Mouse (Mus musculus): ENCODE data around the gene Actrt3. TPM values are rescaled to one million over a fixed set of nuclear protein-coding genes. Genes with fewer than 3 reads are reported as not detected.

Actrt3 gene
- polyA plus RNA-seq (2016; fragmentation: Nextera tagmentation; extraction: Ambion mirVana): 0.10 TPM in 1 of 2 replicates, not detected in the other

DNA sequence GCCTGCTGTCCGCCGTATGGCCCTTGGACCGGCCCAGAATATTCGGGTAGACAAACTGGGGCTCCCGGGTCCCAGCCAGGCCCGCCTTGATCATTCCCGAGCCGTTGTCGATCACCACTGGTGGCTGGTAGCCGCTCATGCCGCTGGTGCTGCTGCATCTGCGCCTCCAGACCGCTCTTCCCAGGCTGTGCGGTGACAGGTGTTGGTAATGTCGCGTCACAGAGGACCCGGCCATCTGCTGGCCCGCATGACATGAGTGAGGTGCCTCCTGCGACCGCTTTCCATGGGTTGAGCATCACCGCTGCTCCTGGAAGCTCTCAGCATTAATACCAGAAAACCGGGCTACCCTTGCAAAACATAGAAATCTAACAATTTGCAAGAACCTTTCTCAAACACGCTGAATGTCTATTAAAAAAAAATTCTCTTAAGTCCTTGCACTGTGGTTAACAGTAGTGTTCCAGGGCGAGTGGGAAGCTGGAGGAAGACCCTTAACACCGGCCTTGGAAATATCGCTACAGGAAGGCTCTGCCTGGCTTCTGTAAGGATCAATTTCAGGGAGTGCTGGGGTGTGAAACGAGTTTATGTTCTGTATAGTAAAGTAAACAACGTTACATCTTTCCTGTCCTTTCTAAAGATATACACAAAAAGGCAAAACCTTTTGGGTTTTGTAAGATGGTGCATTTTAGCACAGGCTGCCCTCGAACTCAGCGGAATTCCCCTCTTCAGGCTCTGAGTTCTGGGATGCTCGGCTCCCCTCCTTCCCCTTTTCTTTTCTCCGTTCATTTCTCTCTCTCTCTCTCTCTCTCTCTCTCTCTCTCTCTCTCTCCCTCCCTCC lies at the start of gene Actrt3:
TSS of gene Actrt3 (minus strand) at position 229 of the 835 bp plus-strand sequence.
- Histone ChIP-seq H3K27ac (peak within 1 kb of the TSS; percentile 74), H3K36me3 (peaks cover 11% of the 10 kb centered on the region), H3K4me3 (replicated peaks) (peak within 1 kb of the TSS; percentile 88), H3K4me1 (replicated peaks) (peaks cover 21% of the 10 kb centered on the region), H3K9ac (replicated peaks) (peak within 1 kb of the TSS; percentile 57), H3K4me2 (peak within 1 kb of the TSS; percentile 82), H3K27me3 (peaks cover 6% of the 10 kb centered on the region; the same call in 1 of the 2 replicates), H3K9me3 (no peaks in the 10 kb centered on the region)
- no peak for ATAC-seq (ENCODE audit: insufficient number of reproducible peaks, insufficient read depth, low FRiP score, low TSS enrichment, low read depth)
- WGBS: under 1% methylated on average over 32 of the region's 32 CpGs

DNA sequence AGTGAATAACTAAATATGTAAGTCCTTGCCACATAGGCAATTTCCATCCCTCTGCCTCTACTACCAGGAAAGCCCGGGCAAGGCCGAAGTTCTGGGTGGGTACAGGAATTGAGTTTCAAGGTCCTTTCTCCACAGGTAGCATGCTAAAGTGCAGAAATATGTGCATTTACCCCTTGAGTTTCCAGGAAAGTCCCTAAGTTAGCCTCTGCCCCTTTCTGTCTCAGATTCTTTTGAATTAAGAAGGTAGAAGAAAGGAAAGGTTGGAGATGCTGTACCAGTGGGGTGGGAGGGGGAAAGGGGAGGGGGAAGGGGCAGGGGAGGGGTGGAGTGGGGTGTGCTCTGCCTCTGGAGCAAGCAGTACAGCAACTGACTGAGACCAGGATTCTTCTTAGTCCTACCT lies 48.7 kb upstream of the Actrt3 start:
- H3K4me2 ChIP-seq: no peak overlapping the region
- no peaks in the 10 kb centered on the region for H3K9me3 ChIP-seq
- ATAC-seq (ENCODE audit: insufficient number of reproducible peaks, insufficient read depth, low FRiP score, low TSS enrichment, low read depth): no peak
- peaks cover 17% of the 10 kb centered on the region for H3K4me1 ChIP-seq (replicated peaks)
- peaks cover 39% of the 10 kb centered on the region for H3K27me3 ChIP-seq
- WGBS: 94% methylated on average over 2 of the region's 2 CpGs
- H3K36me3 ChIP-seq: no peaks in the 10 kb centered on the region
- no peak overlapping the region for H3K9ac ChIP-seq (replicated peaks)
- H3K27ac ChIP-seq: no peak overlapping the region
- no peak overlapping the region for H3K4me3 ChIP-seq (replicated peaks)

DNA sequence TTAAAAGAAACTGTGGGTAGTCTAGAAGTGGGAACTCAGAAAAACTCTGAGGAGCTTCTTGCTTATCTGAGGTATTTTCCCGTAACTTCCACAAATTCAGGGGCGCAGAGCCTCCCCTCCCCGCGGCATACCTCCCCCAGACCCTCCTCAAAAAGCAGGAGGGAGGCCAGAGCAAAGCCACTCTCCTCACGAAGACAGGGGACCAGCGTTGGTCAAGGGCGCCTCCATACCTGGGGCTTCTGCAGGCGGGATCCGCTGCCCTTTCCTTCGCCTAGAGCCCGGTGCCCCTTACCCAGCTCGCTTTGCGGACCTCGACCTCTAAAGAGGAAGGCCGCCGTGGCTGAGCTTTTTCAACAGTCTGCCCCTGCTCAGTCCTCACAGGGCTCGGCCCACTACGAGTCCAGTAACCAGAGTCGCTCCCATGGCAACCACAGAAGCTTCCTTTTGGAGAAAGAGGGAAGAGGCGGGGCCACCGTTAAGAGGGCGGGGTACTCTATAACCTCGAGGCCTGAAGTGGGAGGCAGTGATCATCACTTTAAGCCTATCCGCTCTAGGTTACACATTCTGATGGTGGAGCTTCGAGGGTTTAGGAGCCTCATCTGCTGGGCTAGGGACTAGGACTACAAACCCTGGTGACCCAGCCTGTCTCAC lies 47.8 kb upstream of the Actrt3 start, which contains the start of gene Lrrc34:
TSS of gene Lrrc34 (minus strand) at position 430 of the 651 bp plus-strand sequence.
- peaks cover 17% of the 10 kb centered on the region for H3K4me1 ChIP-seq (replicated peaks)
- H3K9me3 ChIP-seq: no peaks in the 10 kb centered on the region
- peaks cover 39% of the 10 kb centered on the region for H3K27me3 ChIP-seq
- H3K4me2 ChIP-seq: peak within 1 kb of the TSS; percentile 74
- ATAC-seq (ENCODE audit: insufficient number of reproducible peaks, insufficient read depth, low FRiP score, low TSS enrichment, low read depth): peak; percentile 82; the same call in 1 of the 2 replicates
- peak within 1 kb of the TSS; percentile 43 for H3K4me3 ChIP-seq (replicated peaks)
- no peak within 1 kb of the TSS for H3K27ac ChIP-seq
- H3K36me3 ChIP-seq: no peaks in the 10 kb centered on the region
- peak within 1 kb of the TSS; percentile 58 for H3K9ac ChIP-seq (replicated peaks)
- WGBS: 2% methylated on average over 25 of the region's 25 CpGs

DNA sequence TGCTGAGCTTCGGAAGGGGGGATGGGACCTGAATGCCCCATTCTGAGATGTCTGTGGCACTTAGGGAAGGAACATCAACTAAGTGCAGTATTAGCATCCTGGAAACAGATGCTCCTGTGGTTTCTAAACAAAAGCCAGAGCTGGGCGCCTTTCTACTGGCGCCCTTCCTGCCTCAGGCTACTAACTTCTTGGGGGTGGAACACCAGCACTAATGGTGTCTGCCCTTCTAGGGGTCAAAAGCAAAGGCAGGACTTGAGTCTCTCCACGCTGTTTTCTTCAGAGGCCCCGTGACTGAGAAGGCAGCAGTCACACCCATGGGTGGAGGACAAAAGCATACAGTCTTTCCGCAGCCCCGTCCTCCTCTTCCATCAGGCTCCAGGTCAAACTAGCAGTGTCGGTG lies 47.0 kb upstream of the Actrt3 start:
- Histone ChIP-seq H3K36me3 (no peaks in the 10 kb centered on the region), H3K9me3 (no peaks in the 10 kb centered on the region), H3K9ac (replicated peaks) (no peak overlapping the region), H3K4me3 (replicated peaks) (no peak overlapping the region), H3K4me2 (peak overlapping the region; percentile 74; the same call in 1 of the 2 replicates), H3K27ac (no peak overlapping the region), H3K4me1 (replicated peaks) (peaks cover 17% of the 10 kb centered on the region), H3K27me3 (peaks cover 39% of the 10 kb centered on the region)
- no peak for ATAC-seq (ENCODE audit: insufficient number of reproducible peaks, insufficient read depth, low FRiP score, low TSS enrichment, low read depth)
- 51% methylated on average over 8 of the region's 8 CpGs for WGBS

DNA sequence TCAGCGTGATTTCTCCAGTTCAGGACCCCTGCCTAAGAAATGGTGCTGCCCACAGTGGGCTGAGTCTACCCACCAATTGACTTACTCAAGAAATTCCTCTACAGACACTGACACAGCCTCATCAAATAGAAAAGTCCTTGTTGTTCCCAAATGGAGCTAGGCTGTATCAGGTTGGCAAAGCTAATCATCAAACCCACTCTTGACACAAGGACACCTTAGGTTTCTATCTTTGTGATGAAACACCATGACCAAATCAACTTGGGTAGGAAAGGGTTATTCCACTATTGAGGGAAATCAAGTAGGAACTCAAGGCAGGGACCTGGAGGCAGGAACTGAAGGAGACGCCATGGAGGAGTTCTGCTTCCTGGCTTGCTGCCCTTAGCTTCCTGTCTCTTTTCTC lies 44.5 kb upstream of the Actrt3 start, which contains the start of gene Lrriq4:
TSS of gene Lrriq4 (plus strand) at position 301 of the 400 bp plus-strand sequence.
- Histone ChIP-seq H3K4me3 (replicated peaks) (no peak within 1 kb of the TSS), H3K9me3 (no peaks in the 10 kb centered on the region), H3K4me1 (replicated peaks) (peaks cover 7% of the 10 kb centered on the region), H3K27ac (no peak within 1 kb of the TSS), H3K27me3 (peaks cover 17% of the 10 kb centered on the region), H3K4me2 (no peak within 1 kb of the TSS), H3K36me3 (no peaks in the 10 kb centered on the region), H3K9ac (replicated peaks) (no peak within 1 kb of the TSS)
- 78% methylated on average over 2 of the region's 2 CpGs for WGBS
- no peak for ATAC-seq (ENCODE audit: insufficient number of reproducible peaks, insufficient read depth, low FRiP score, low TSS enrichment, low read depth)

DNA sequence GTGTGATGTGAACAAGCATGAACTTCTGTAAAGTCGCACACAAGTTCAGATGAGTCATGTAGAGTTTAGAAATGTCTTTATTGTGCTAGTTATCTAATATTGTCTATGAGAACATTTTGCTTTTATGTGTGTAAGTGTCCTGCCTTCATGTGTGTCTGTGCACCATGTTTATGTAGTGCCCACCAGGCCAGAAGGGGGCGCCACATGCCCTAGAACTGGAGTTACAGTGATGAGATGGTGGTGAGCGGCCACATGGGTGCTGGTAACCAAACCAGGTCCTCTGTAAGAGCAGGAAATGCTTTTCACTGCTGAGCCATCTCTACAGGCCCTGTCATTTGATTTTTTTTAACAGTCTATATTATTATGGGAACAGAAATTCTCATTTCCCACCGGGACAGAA lies 35.9 kb upstream of the Actrt3 start:
- H3K27ac ChIP-seq: no peak overlapping the region
- ATAC-seq (ENCODE audit: insufficient number of reproducible peaks, insufficient read depth, low FRiP score, low TSS enrichment, low read depth): no peak
- WGBS: 87% methylated on average over 4 of the region's 4 CpGs
- 0 out of 2 replicates have a peak, but pooled peaks cover 4% of the 10 kb centered on the region for H3K9me3 ChIP-seq
- no peaks in the 10 kb centered on the region for H3K4me1 ChIP-seq (replicated peaks)
- H3K36me3 ChIP-seq: no peaks in the 10 kb centered on the region
- no peak overlapping the region for H3K4me2 ChIP-seq
- no peak overlapping the region for H3K9ac ChIP-seq (replicated peaks)
- H3K27me3 ChIP-seq: no peaks in the 10 kb centered on the region
- no peak overlapping the region for H3K4me3 ChIP-seq (replicated peaks)

DNA sequence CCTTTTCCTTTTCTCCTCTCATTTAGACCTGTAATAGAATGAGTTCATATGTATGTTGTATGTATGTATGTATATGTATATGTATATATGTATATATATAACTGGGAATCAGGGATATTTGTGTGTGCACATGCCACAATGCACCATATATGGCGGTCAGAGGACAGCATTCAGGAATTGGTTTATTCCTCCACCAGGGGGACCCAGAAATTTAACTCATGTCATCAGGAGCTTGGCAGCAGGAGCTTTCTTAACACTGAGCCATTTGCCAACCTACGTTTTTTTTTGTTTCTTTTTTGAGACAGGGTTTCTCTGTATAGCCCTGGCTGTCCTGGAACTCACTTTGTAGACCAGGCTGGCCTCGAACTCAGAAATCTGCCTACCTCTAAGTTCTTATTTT lies 33.9 kb upstream of the Actrt3 start:
- Histone ChIP-seq H3K4me2 (no peak overlapping the region), H3K9ac (replicated peaks) (no peak overlapping the region), H3K36me3 (no peaks in the 10 kb centered on the region), H3K27me3 (no peaks in the 10 kb centered on the region), H3K4me3 (replicated peaks) (no peak overlapping the region), H3K27ac (no peak overlapping the region), H3K4me1 (replicated peaks) (no peaks in the 10 kb centered on the region), H3K9me3 (0 out of 2 replicates have a peak, but pooled peaks cover 4% of the 10 kb centered on the region)
- no peak for ATAC-seq (ENCODE audit: insufficient number of reproducible peaks, insufficient read depth, low FRiP score, low TSS enrichment, low read depth)
- WGBS: 64% methylated on average over 3 of the region's 3 CpGs

DNA sequence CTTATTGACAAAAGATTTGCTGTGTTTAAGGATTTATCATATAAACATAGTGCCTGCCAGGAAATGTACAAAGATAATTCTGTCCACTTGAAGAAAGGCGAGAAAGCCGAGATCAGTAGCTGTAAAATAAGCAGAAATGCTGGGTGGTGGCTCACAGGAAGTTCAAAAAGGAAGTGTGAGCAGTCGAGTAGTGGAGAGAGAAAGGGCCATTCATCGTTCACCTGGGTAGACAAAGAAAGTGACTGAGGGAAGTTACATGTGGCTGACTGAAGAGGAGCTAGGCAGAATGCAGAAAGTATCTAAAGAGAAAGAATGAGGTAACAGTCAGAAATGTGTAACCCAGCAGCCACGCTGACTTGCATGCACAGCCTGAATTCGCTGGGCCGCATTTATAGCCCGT lies 20.4 kb upstream of the Actrt3 start:
- WGBS: 88% methylated on average over 8 of the region's 8 CpGs

DNA sequence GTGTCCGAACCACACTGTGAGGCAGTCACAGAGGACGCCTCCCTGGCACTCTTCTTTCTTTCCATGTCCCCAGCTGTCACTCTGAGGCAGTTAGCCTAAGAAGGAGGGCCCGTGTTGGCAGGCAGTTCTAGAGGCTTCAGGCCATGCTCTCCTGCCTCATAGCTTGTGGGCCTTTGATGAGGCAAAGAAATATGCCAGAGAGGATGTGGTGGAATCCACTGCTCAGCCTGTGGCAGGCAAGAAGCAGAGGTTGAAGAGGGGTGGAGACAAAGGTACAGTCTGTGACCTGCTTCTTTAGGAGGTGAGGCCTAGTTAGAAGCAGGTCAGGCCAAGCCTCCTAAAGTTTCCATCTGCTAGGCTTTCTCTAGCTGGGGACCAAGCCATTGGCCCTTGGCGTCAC lies 11.2 kb upstream of the Actrt3 start:
- 90% methylated on average over 4 of the region's 4 CpGs for WGBS
- no peak for ATAC-seq (ENCODE audit: insufficient number of reproducible peaks, insufficient read depth, low FRiP score, low TSS enrichment, low read depth)
- H3K9ac ChIP-seq (replicated peaks): no peak overlapping the region
- peaks cover 83% of the 10 kb centered on the region for H3K36me3 ChIP-seq
- H3K27me3 ChIP-seq: no peaks in the 10 kb centered on the region
- H3K4me1 ChIP-seq (replicated peaks): no peaks in the 10 kb centered on the region
- H3K4me3 ChIP-seq (replicated peaks): no peak overlapping the region
- no peak overlapping the region for H3K27ac ChIP-seq
- H3K9me3 ChIP-seq: no peaks in the 10 kb centered on the region
- H3K4me2 ChIP-seq: no peak overlapping the region

More for the DNA sequence above, 20.4 kb upstream of the Actrt3 start:
- Histone ChIP-seq H3K36me3 (peaks cover 59% of the 10 kb centered on the region), H3K27me3 (no peaks in the 10 kb centered on the region), H3K4me1 (replicated peaks) (no peaks in the 10 kb centered on the region), H3K27ac (no peak overlapping the region), H3K4me3 (replicated peaks) (no peak overlapping the region), H3K4me2 (no peak overlapping the region), H3K9ac (replicated peaks) (no peak overlapping the region), H3K9me3 (no peaks in the 10 kb centered on the region)
- ATAC-seq (ENCODE audit: insufficient number of reproducible peaks, insufficient read depth, low FRiP score, low TSS enrichment, low read depth): no peak

DNA sequence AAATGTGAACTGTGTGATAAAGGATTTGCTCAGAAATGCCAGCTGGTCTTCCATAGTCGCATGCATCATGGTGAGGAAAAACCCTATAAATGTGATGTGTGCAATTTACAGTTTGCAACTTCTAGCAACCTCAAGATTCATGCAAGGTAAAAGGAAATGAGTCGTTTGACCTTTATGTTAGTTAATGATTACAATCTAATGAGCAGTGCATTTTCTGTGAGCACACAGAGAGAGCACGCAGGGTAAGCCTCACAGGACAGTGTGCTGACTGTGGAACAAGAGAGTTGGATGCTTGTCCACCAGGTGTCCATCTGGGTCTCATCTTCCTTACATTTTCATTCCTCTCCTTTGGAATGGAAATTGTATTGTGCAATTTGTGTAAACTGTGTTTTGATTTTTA lies 9.3 kb upstream of the Actrt3 start:
- WGBS: 88% methylated on average over 3 of the region's 3 CpGs
- no peak for ATAC-seq (ENCODE audit: insufficient number of reproducible peaks, insufficient read depth, low FRiP score, low TSS enrichment, low read depth)
- no peaks in the 10 kb centered on the region for H3K4me1 ChIP-seq (replicated peaks)
- H3K4me3 ChIP-seq (replicated peaks): no peak overlapping the region
- H3K36me3 ChIP-seq: peaks cover 82% of the 10 kb centered on the region
- no peaks in the 10 kb centered on the region for H3K27me3 ChIP-seq
- no peak overlapping the region for H3K9ac ChIP-seq (replicated peaks)
- no peaks in the 10 kb centered on the region for H3K9me3 ChIP-seq
- H3K27ac ChIP-seq: no peak overlapping the region
- no peak overlapping the region for H3K4me2 ChIP-seq

DNA sequence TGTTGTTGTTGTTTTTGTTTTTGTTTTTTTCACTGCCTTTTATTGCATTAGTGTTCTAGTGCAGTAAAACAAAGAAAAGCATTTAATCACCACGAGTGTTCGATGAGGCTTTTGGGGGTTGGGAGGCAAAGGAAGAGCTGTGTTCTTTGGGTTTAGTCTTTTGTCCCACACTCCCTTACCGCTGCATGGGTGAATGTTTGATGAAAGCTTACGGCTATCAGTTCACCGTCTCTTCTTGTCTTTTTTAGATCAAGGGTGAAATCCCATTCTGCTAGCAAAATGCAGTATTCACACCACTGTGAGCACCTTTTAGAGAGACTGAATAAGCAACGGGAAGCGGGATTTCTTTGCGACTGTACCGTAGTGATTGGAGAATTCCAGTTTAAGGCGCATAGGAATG lies 3.5 kb upstream of the Actrt3 start:
- peaks cover 6% of the 10 kb centered on the region; the same call in 1 of the 2 replicates for H3K27me3 ChIP-seq
- ATAC-seq (ENCODE audit: insufficient number of reproducible peaks, insufficient read depth, low FRiP score, low TSS enrichment, low read depth): no peak
- H3K36me3 ChIP-seq: peaks cover 37% of the 10 kb centered on the region
- no peak overlapping the region; the same call in 1 of the 2 replicates for H3K27ac ChIP-seq
- peaks cover 17% of the 10 kb centered on the region for H3K4me1 ChIP-seq (replicated peaks)
- H3K4me3 ChIP-seq (replicated peaks): peak overlapping the region; percentile 88
- no peaks in the 10 kb centered on the region for H3K9me3 ChIP-seq
- H3K4me2 ChIP-seq: peak overlapping the region; percentile 82
- peak overlapping the region; percentile 82 for H3K9ac ChIP-seq (replicated peaks)
- WGBS: 43% methylated on average over 10 of the region's 10 CpGs
